Mouse (Mus musculus) ES-E14 (cell line): ENCODE measurements around the gene Igfbp7. TPM values are rescaled to one million over a fixed set of nuclear protein-coding genes. Genes with fewer than 3 reads are reported as not detected.

Source experiments
- DNase-seq: peaks from one replicate; pipeline ENCODE4 v3.0.0-alpha.2; 2013; ENCODE audit warnings: low read depth, low spot score
- H3K27ac ChIP-seq: 2 replicates; pipeline ENCODE4 v1.5.1; 2012; ENCODE audit warnings: low read depth, mild to moderate bottlenecking, low read length, moderate library complexity, mixed read lengths; ENCODE audit not compliant: poor library complexity, insufficient read depth, severe bottlenecking
- H3K36me3 ChIP-seq: 2 replicates; pipeline ENCODE4 v1.6.1; 2012; ENCODE audit warnings: mild to moderate bottlenecking, low read length, moderate library complexity, mixed read lengths; ENCODE audit not compliant: control insufficient read depth, poor library complexity, insufficient read depth, severe bottlenecking
- H3K4me1 ChIP-seq, 2 experiments: fragments of 150-350 bp in 1 of 2; sonication (generic) in 1 of 2; 2 replicates each; pipeline ENCODE4 v1.6.1; 2012; ENCODE audit warnings: low read length in 2 of 2, mild to moderate bottlenecking in 1 of 2, mixed read lengths in 1 of 2; ENCODE audit not compliant: control insufficient read depth in 2 of 2, insufficient read depth in 2 of 2, poor library complexity in 1 of 2
- H3K4me3 ChIP-seq, 2 experiments: fragments of 150-350 bp in 1 of 2; sonication (generic) in 1 of 2; 2 replicates each; pipeline ENCODE4 v1.5.1; 2012; ENCODE audit warnings: low read length in 2 of 2, low read depth in 1 of 2, mild to moderate bottlenecking in 1 of 2, mixed read lengths in 1 of 2; ENCODE audit not compliant: insufficient read depth in 1 of 2, poor library complexity in 1 of 2, severe bottlenecking in 1 of 2
- H3K9ac ChIP-seq: 2 replicates; pipeline ENCODE4 v1.6.1; 2012; ENCODE audit warnings: low read depth, mild to moderate bottlenecking, low read length, mixed read lengths; ENCODE audit not compliant: poor library complexity, insufficient read depth, severe bottlenecking
- H3K9me3 ChIP-seq: fragments of 150-350 bp; sonication (generic); 2 replicates; pipeline ENCODE4 v1.6.1; 2012; ENCODE audit warnings: low read depth, mild to moderate bottlenecking, low read length; ENCODE audit not compliant: control insufficient read depth, insufficient read depth
- CHD2 ChIP-seq: IDR thresholded peaks from 2 replicates; pipeline ENCODE4 v1.6.1; 2014; ENCODE audit warnings: mild to moderate bottlenecking, low read depth, low read length, inconsistent platforms
- HCFC1 ChIP-seq: IDR thresholded peaks from 2 replicates; pipeline ENCODE4 v1.6.1; 2012; ENCODE audit warnings: low read length, inconsistent platforms, borderline replicate concordance; ENCODE audit not compliant: insufficient read depth
- MAFK ChIP-seq: IDR thresholded peaks from 2 replicates; pipeline ENCODE4 v1.6.1; 2014; ENCODE audit warnings: mild to moderate bottlenecking, low read depth, low read length, inconsistent platforms; ENCODE audit not compliant: insufficient read depth
- ZC3H11A ChIP-seq: IDR thresholded peaks from 2 replicates; pipeline ENCODE4 v1.6.1; 2012; ENCODE audit warnings: low read depth, mild to moderate bottlenecking, inconsistent platforms, low read length, borderline replicate concordance
- ZNF384 ChIP-seq: IDR thresholded peaks from 2 replicates; pipeline ENCODE4 v1.6.1; 2012; ENCODE audit warnings: low read depth, low read length, inconsistent platforms
- in situ Hi-C, 2 experiments: fragments of 600-800 bp; cut with MboI; formaldehyde crosslinking; loops; one replicate each; pipeline ENCODE4 v1.15.1; 2025; ENCODE audit warnings: low sequenced_read_pairs in 2 of 2, inconsistent platforms in 1 of 2; ENCODE audit not compliant: unreplicated experiment in 2 of 2
- total RNA-seq: library from RNA; depleted of rRNA; stranded (reverse); fragments of 300-350 nt; gene quantifications from 2 replicates; pipeline ENCODE4 v1.2.3, GENCODE M21; 2012

Igfbp7 gene
- total RNA-seq, 1 experiment = 65.2 TPM

DNA sequence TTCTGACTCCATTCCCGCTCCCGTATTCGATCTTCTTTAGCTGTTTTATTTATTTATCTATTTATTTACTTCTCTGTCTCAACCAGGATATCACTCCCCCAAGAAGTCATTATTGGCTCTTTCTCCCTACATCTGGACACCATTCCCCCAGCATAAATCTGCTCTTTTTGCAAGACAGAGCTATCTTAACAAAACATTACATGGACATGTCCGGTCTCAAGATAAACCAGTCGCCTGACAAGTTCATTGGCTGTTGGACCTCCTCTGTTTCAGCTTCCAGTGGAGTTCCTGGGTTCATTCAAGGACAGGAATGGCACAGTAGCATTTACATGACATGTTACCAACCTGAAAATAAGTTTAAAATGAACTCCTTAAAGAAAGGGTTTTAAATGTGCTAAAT, 4.9 kb downstream of the Igfbp7 start:
- H3K4me1 ChIP-seq = peaks cover 0 to 5% of the 10 kb centered on the region in 2 experiments; a peak in 1 of 4 replicates
- in situ Hi-C loops = no loop called here
- no peak overlapping the region for H3K9ac ChIP-seq
- no peak for DNase-seq
- H3K9me3 ChIP-seq = no peaks in the 10 kb centered on the region
- H3K4me3 ChIP-seq = no peak overlapping the region
- TF ChIP-seq ZNF384 = no peak
- H3K27ac ChIP-seq = no peak overlapping the region
- H3K36me3 ChIP-seq = no peaks in the 10 kb centered on the region

DNA sequence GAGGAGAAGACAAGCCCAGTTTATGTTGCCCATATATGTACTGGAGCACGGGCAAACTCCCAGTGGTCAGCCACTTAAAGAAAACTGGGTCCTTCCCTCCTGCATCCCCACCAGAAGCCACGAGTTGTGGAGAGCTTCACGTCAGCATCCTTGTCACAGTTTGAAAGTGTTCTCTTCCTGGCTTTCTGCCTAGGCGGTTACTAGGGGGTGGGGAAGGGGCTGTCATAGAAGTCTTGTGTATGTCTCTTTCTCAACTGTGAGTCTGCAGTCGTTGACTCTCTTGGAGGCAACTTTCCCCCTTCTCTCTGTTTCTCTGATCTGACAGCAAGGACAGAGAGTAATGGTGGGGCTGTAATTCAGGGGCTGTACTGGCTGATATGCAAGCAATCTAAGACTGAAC, 5.7 kb downstream of the Igfbp7 start:
- in situ Hi-C loops = no loop called here
- no peak for DNase-seq
- Histone ChIP-seq H3K4me3 (no peak overlapping the region), H3K4me1 (peaks cover 0 to 5% of the 10 kb centered on the region in 2 experiments; a peak in 1 of 4 replicates), H3K36me3 (no peaks in the 10 kb centered on the region), H3K27ac (no peak overlapping the region), H3K9me3 (no peaks in the 10 kb centered on the region), H3K9ac (no peak overlapping the region)
- TF ChIP-seq MAFK (no peak), CHD2 (no peak), HCFC1 (no peak), ZC3H11A (no peak), ZNF384 (no peak)

DNA sequence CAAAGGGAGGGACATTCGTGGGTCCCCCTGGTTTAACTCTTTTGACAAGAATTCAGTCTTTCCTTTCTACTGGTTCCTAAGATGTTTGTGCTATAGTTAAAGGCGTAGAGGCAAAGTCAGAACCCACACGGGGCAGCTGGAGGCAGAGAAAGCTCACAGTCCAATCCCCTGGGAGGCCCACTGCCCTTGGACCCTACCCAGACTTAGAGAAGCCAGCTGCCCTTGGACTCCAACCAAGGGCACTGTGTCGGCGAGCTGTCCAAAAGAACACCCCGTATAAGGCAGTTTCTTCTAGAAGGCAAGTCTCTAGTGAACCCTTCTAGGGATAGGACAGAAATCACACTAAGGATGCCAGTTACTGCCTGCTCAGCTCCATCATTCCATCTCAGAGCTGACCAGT, 7.0 kb downstream of the Igfbp7 start:
- H3K36me3 ChIP-seq = no peaks in the 10 kb centered on the region
- no peak overlapping the region for H3K9ac ChIP-seq
- H3K4me1 ChIP-seq = peaks cover 0 to 5% of the 10 kb centered on the region in 2 experiments; a peak in 1 of 4 replicates
- no peak for DNase-seq
- in situ Hi-C loops = no loop called here
- H3K4me3 ChIP-seq = no peak overlapping the region
- H3K9me3 ChIP-seq = no peaks in the 10 kb centered on the region
- no peak overlapping the region for H3K27ac ChIP-seq
- no peak for TF ChIP-seq MAFK
- no peak for TF ChIP-seq ZNF384
- TF ChIP-seq ZC3H11A = no peak
- no peak for TF ChIP-seq HCFC1
- TF ChIP-seq CHD2 = no peak

DNA sequence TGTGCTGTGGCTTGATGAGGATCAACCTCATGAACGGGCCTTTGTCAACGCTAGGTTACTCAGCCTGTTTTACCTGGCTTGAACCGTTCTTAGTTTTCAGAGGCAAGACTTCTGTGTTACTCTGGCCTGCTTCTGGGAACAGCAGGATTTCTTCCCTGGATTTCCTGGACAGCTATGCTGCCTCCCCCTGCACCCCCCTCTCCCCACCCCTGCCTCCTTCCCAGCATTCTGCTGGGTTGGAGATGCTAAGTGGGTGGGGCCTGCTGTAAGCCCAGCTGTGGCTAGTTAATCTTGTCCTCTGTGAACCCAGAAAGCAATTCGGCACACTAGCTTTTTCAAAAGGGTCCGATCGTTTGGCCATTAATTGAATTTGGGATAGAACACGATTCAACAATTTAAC, 7.7 kb downstream of the Igfbp7 start:
- no peak overlapping the region for H3K9ac ChIP-seq
- peaks cover 0 to 5% of the 10 kb centered on the region in 2 experiments; a peak in 1 of 4 replicates for H3K4me1 ChIP-seq
- no peak for DNase-seq
- TF ChIP-seq HCFC1 (no peak), MAFK (no peak), ZNF384 (no peak), ZC3H11A (no peak), CHD2 (no peak)
- no peak overlapping the region for H3K4me3 ChIP-seq
- in situ Hi-C loops = no loop called here
- no peak overlapping the region for H3K27ac ChIP-seq
- H3K36me3 ChIP-seq = no peaks in the 10 kb centered on the region
- H3K9me3 ChIP-seq = no peaks in the 10 kb centered on the region

DNA sequence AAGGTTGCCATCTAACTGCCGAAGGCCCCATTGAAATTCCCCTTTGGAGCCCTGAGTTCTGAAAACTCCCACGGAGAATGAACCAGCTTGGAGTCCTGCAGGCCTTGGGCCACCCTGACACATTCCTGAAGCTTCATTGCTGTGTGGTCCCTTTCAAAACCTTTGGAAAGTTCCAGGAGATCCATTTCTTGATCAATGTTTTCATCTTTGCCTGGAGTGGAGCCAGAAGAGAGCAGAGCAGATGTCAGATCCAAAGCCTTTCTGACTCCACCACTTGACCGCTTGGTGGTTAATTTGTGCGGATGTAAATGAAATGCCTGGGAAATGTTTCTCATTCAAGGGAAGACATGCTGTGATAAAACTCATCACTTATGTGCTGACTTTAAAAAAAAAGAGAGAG, 8.8 kb downstream of the Igfbp7 start:
- no peak for DNase-seq
- Histone ChIP-seq H3K9me3 (no peaks in the 10 kb centered on the region), H3K9ac (no peak overlapping the region), H3K4me1 (peaks cover 0 to 5% of the 10 kb centered on the region in 2 experiments; a peak in 1 of 4 replicates), H3K4me3 (no peak overlapping the region), H3K36me3 (no peaks in the 10 kb centered on the region), H3K27ac (no peak overlapping the region)
- TF ChIP-seq ZC3H11A (no peak), MAFK (no peak), CHD2 (no peak), HCFC1 (no peak), ZNF384 (no peak)
- in situ Hi-C loops = no loop called here
